Mouse (Mus musculus) neural tube, embryonic 13.5 days (tissue): ENCODE measurements around the gene Dusp16. TPM values are rescaled to one million over a fixed set of nuclear protein-coding genes. Genes with fewer than 3 reads are reported as not detected.

Experiments
- ATAC-seq: fragments of 200-750 bp; cut with Nextera tagmentation; 2 replicates; pipeline ENCODE4 v1.8.0; 2017; ENCODE audit warnings: low read depth, mild to moderate bottlenecking, moderate TSS enrichment, moderate library complexity
- H3K27ac ChIP-seq: fragments of 300-500 bp; sonication (generic); replicated peaks from 2 replicates; pipeline ENCODE4 v1.5.1; 2015; ENCODE audit warnings: moderate library complexity, mild to moderate bottlenecking, inconsistent platforms
- H3K27me3 ChIP-seq: fragments of 300-500 bp; sonication (generic); 2 replicates; pipeline ENCODE4 v1.6.1; 2015; ENCODE audit warnings: mild to moderate bottlenecking, inconsistent platforms
- H3K36me3 ChIP-seq: fragments of 300-500 bp; sonication (generic); 2 replicates; pipeline ENCODE4 v1.6.1; 2015; ENCODE audit warnings: mild to moderate bottlenecking, inconsistent platforms
- H3K4me1 ChIP-seq: fragments of 300-500 bp; sonication (generic); replicated peaks from 2 replicates; pipeline ENCODE4 v1.6.1; 2015; ENCODE audit warnings: inconsistent platforms
- H3K4me2 ChIP-seq: fragments of 300-500 bp; sonication (generic); 2 replicates; pipeline ENCODE4 v1.6.1; 2015; ENCODE audit warnings: inconsistent platforms, mild to moderate bottlenecking, moderate library complexity
- H3K4me3 ChIP-seq: fragments of 300-500 bp; sonication (generic); 2 replicates; pipeline ENCODE4 v1.5.1; 2015; ENCODE audit warnings: mild to moderate bottlenecking, inconsistent platforms
- H3K9ac ChIP-seq: fragments of 300-500 bp; sonication (generic); 2 replicates; pipeline ENCODE4 v1.6.1; 2015; ENCODE audit warnings: moderate library complexity, mild to moderate bottlenecking, inconsistent platforms
- H3K9me3 ChIP-seq: fragments of 300-500 bp; sonication (generic); 2 replicates; pipeline ENCODE4 v1.6.1; 2016; ENCODE audit warnings: inconsistent platforms
- WGBS: fragments of 180-500 bp; shearing (Covaris S2); methylation state at CpG from one replicate; pipeline ENCODE4 v1.1.7; 2015; 5-methylcytosine and 5-hydroxymethylcytosine counted together
- polyA plus RNA-seq: library from polyadenylated mRNA; unstranded; fragments of >200 nt; fragmentation: Nextera tagmentation; extraction: Ambion mirVana; gene quantifications from 2 replicates; pipeline ENCODE4 v1.2.1, GENCODE M21; 2015

The Dusp16 gene
- polyA plus RNA-seq, 1 experiment from 2014 or later: 7.0 TPM

DNA sequence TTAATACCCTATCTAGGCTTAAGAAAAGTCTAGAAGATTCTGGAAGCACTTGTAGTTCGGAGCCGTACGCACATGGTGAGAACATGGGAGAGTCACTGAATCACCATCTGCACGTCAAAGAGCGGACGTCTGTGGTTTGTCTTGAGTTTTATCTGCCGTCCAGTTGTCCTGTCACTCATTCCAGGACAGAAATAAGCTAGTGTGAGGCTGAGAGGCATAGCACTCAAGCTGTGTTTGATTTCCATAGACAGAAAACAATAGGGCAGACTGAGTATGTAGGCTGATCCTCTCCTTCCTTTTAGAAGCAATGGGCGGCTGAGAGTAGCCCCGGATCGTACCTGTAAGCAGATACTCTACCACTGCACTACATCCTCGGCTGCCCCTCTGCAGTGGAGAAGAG is 38.6 kb downstream of the Dusp16 start:
- no peak overlapping the region for H3K27ac ChIP-seq
- ATAC-seq: no peak
- no peaks in the 10 kb centered on the region for H3K27me3 ChIP-seq
- H3K36me3 ChIP-seq: 0 out of 2 replicates have a peak, but pooled peaks cover 4% of the 10 kb centered on the region
- WGBS: 92% methylated on average over 11 of the region's 11 CpGs
- H3K9me3 ChIP-seq: no peaks in the 10 kb centered on the region
- H3K4me2 ChIP-seq: no peak overlapping the region
- H3K4me1 ChIP-seq: no peaks in the 10 kb centered on the region
- no peak overlapping the region for H3K4me3 ChIP-seq
- no peak overlapping the region for H3K9ac ChIP-seq

DNA sequence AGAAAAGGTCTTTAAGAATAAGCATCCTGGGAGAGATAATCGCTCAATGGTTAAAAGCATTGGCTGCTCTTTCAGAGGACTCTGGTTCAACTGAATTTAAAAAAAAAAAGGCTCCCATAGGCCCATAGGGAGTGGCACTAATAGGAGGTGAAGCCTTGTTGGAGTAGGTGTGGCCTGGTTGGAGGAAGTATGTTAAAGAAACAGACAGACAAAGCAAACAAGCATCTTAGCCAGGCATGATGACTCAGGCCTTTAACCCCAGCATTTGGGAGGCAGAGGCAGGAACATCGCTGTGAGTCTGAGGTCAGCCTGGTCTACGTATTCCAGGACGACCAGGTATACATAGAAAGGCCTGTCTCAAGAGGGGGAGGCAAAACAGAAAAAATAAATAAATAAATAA is 39.0 kb downstream of the Dusp16 start:
- no peak overlapping the region for H3K9ac ChIP-seq
- H3K4me1 ChIP-seq: no peaks in the 10 kb centered on the region
- no peaks in the 10 kb centered on the region for H3K27me3 ChIP-seq
- no peak overlapping the region for H3K4me2 ChIP-seq
- 98% methylated on average over 4 of the region's 4 CpGs for WGBS
- H3K9me3 ChIP-seq: no peaks in the 10 kb centered on the region
- no peak overlapping the region for H3K4me3 ChIP-seq
- H3K27ac ChIP-seq: no peak overlapping the region
- no peak for ATAC-seq
- H3K36me3 ChIP-seq: 0 out of 2 replicates have a peak, but pooled peaks cover 4% of the 10 kb centered on the region

GRCm38 (mm10) chr6:134751883-134752647 is 40.4 kb downstream of the Dusp16 start:
- no peak for ATAC-seq
- H3K9me3 ChIP-seq: no peaks in the 10 kb centered on the region
- WGBS: 89% methylated on average over 5 of the region's 5 CpGs
- no peak overlapping the region for H3K4me2 ChIP-seq
- H3K4me3 ChIP-seq: no peak overlapping the region
- no peaks in the 10 kb centered on the region for H3K27me3 ChIP-seq
- no peak overlapping the region for H3K9ac ChIP-seq
- 0 out of 2 replicates have a peak, but pooled peaks cover 4% of the 10 kb centered on the region for H3K36me3 ChIP-seq
- no peak overlapping the region for H3K27ac ChIP-seq
- H3K4me1 ChIP-seq: no peaks in the 10 kb centered on the region

DNA sequence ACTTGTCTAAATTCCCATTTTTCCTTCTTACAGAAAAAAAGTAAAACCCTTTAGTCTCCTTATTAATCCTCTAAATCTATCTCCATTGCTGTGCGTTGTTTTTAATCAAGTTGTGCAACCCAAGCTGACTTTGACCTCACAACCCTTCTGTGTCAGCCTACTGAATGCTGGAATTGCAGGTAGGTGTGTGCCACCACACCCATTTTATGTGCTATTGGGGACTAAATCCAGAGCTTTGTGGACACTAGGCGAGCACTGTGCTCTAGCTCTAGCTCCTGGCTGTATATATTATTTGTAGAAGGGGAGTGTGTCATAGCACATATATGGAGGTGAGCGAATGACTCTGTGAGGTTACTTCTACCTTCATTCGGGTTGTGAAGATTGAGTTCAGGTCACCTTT is 41.3 kb downstream of the Dusp16 start:
- Histone ChIP-seq H3K27ac (no peak overlapping the region), H3K9me3 (no peaks in the 10 kb centered on the region), H3K9ac (no peak overlapping the region), H3K4me1 (no peaks in the 10 kb centered on the region), H3K27me3 (no peaks in the 10 kb centered on the region), H3K4me3 (no peak overlapping the region), H3K4me2 (no peak overlapping the region), H3K36me3 (0 out of 2 replicates have a peak, but pooled peaks cover 4% of the 10 kb centered on the region)
- 99% methylated on average over 4 of the region's 4 CpGs for WGBS
- no peak for ATAC-seq

GRCm38 (mm10) chr6:134748126-134748525 is 44.3 kb downstream of the Dusp16 start:
- no peak for ATAC-seq
- Histone ChIP-seq H3K27me3 (no peaks in the 10 kb centered on the region), H3K27ac (no peak overlapping the region), H3K9me3 (no peaks in the 10 kb centered on the region), H3K4me3 (no peak overlapping the region), H3K4me1 (no peaks in the 10 kb centered on the region), H3K9ac (no peak overlapping the region), H3K4me2 (no peak overlapping the region), H3K36me3 (no peaks in the 10 kb centered on the region)
- 93% methylated on average over 3 of the region's 3 CpGs for WGBS

GRCm38 (mm10) chr6:134745876-134746275 is 46.5 kb downstream of the Dusp16 start:
- Histone ChIP-seq H3K9ac (no peak overlapping the region), H3K9me3 (no peaks in the 10 kb centered on the region), H3K4me2 (no peak overlapping the region), H3K27me3 (no peaks in the 10 kb centered on the region), H3K4me1 (no peaks in the 10 kb centered on the region), H3K27ac (no peak overlapping the region), H3K36me3 (no peaks in the 10 kb centered on the region), H3K4me3 (no peak overlapping the region)
- ATAC-seq: no peak
- WGBS: 95% methylated on average over 7 of the region's 7 CpGs

- Histone ChIP-seq H3K4me1 (no peaks in the 10 kb centered on the region), H3K27me3 (no peaks in the 10 kb centered on the region), H3K9ac (no peak overlapping the region), H3K4me3 (no peak overlapping the region), H3K4me2 (no peak overlapping the region), H3K9me3 (no peaks in the 10 kb centered on the region), H3K36me3 (peaks cover 7% of the 10 kb centered on the region), H3K27ac (no peak overlapping the region)
- ATAC-seq: no peak
These were observed 48.9 kb downstream of the Dusp16 start for GRCm38 (mm10) chr6:134743568-134743967.

GRCm38 (mm10) chr6:134736853-134737252 is 55.6 kb downstream of the Dusp16 start:
- no peak overlapping the region for H3K9ac ChIP-seq
- H3K4me2 ChIP-seq: no peak overlapping the region
- ATAC-seq: no peak
- 90% methylated on average over 3 of the region's 3 CpGs for WGBS
- no peak overlapping the region for H3K4me3 ChIP-seq
- no peaks in the 10 kb centered on the region for H3K4me1 ChIP-seq
- H3K27me3 ChIP-seq: no peaks in the 10 kb centered on the region
- no peak overlapping the region for H3K27ac ChIP-seq
- no peaks in the 10 kb centered on the region for H3K9me3 ChIP-seq
- H3K36me3 ChIP-seq: peaks cover 9% of the 10 kb centered on the region

DNA sequence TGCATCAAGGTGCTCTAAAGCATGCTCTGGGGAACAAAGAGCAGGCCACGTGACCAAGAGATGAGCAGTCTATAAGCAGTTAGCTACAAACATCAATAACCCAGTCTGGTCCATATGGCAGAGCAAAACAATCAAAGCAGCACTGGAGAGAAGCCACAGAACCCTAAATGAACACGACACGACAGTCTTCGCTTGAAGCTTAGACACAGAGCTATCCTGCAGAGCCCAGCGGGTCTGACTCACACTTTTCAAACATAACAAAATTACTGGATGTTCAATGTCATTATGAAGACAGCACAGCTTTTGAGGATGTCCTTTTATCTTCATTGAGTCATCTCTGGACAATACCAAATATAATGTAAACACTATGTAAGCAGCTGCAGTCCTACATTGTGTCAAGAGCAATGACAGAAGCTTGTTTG is 58.6 kb downstream of the Dusp16 start:
- no peaks in the 10 kb centered on the region for H3K27me3 ChIP-seq
- H3K4me2 ChIP-seq: no peak overlapping the region
- H3K27ac ChIP-seq: 0 out of 2 replicates have a peak overlapping the region, but pooled peaks have one; percentile 33
- ATAC-seq: peak; percentile 80; the same call in 1 of the 2 replicates
- no peaks in the 10 kb centered on the region for H3K9me3 ChIP-seq
- peaks cover 4% of the 10 kb centered on the region for H3K36me3 ChIP-seq
- no peak overlapping the region for H3K9ac ChIP-seq
- H3K4me1 ChIP-seq: no peaks in the 10 kb centered on the region
- H3K4me3 ChIP-seq: no peak overlapping the region
- WGBS: 55% methylated on average over 5 of the region's 5 CpGs

GRCm38 (mm10) chr6:134732813-134733212 is 59.6 kb downstream of the Dusp16 start:
- WGBS: 88% methylated on average over 8 of the region's 8 CpGs

GRCm38 (mm10) chr6:134730978-134731377 is 61.4 kb downstream of the Dusp16 start:
- no peak overlapping the region for H3K9ac ChIP-seq
- no peak overlapping the region for H3K4me3 ChIP-seq
- no peak overlapping the region for H3K27ac ChIP-seq
- H3K27me3 ChIP-seq: no peaks in the 10 kb centered on the region
- no peaks in the 10 kb centered on the region for H3K4me1 ChIP-seq
- H3K4me2 ChIP-seq: no peak overlapping the region
- 93% methylated on average over 3 of the region's 3 CpGs for WGBS
- no peak for ATAC-seq
- no peaks in the 10 kb centered on the region for H3K36me3 ChIP-seq
- H3K9me3 ChIP-seq: no peaks in the 10 kb centered on the region

More at GRCm38 (mm10) chr6:134732813-134733212, 59.6 kb downstream of the Dusp16 start:
- ATAC-seq: no peak
- no peak overlapping the region; the same call in 1 of the 2 replicates for H3K27ac ChIP-seq
- no peak overlapping the region for H3K4me3 ChIP-seq
- no peak overlapping the region for H3K9ac ChIP-seq
- no peak overlapping the region for H3K4me2 ChIP-seq
- no peaks in the 10 kb centered on the region for H3K9me3 ChIP-seq
- H3K27me3 ChIP-seq: no peaks in the 10 kb centered on the region
- H3K36me3 ChIP-seq: no peaks in the 10 kb centered on the region
- H3K4me1 ChIP-seq: no peaks in the 10 kb centered on the region

GRCm38 (mm10) chr6:134725406-134725805 is 67.0 kb downstream of the Dusp16 start:
- no peak overlapping the region for H3K27ac ChIP-seq
- no peaks in the 10 kb centered on the region for H3K27me3 ChIP-seq
- no peak overlapping the region for H3K4me3 ChIP-seq
- no peak overlapping the region for H3K9ac ChIP-seq
- no peaks in the 10 kb centered on the region for H3K9me3 ChIP-seq
- no peak overlapping the region for H3K4me2 ChIP-seq
- 0 out of 2 replicates have a peak, but pooled peaks cover 3% of the 10 kb centered on the region for H3K36me3 ChIP-seq
- no peak for ATAC-seq
- no peaks in the 10 kb centered on the region for H3K4me1 ChIP-seq
